Mouse (Mus musculus): ENCODE measurements around the gene Pfn5. TPM values are rescaled to one million over a fixed set of nuclear protein-coding genes. Genes with fewer than 3 reads are reported as not detected.
"Not testable (repeated sequence)": the region's sequence is repeated elsewhere in the genome, so short reads cannot be mapped to it uniquely, and the experiment has no call there.

The Pfn5 gene
- total RNA-seq (2021), result not detected
- long read RNA-seq, experiment 1, result 0 reads
- long read RNA-seq, experiment 2, result 0 reads

- TF ChIP-seq CTCF (conservative IDR thresholded peaks at IDR 0.05), result no peak
Observed at GRCm38 (mm10) chrX:95557887-95558286, at the start of gene Pfn5, which contains the start of gene Asb12. TSS of gene Pfn5 (plus strand) at chrX:95558104. TSS of gene Asb12 (minus strand) at chrX:95557987.

GRCm38 (mm10) chrX:95523883-95524282 is 34.0 kb upstream of the Pfn5 start:
- DNase-seq (ENCODE audit: low spot score in 2 of 2), result no peak
- Histone ChIP-seq H3K27ac (no peak overlapping the region), H3K4me3 (no peak overlapping the region)
- TF ChIP-seq CTCF (conservative IDR thresholded peaks at IDR 0.05), result no peak

More at GRCm38 (mm10) chrX:95557887-95558286, at the start of gene Pfn5, which contains the start of gene Asb12:
- DNase-seq (ENCODE audit: low spot score in 2 of 2), result no peak
- H3K27ac ChIP-seq, result no peak within 1 kb of the TSS
- H3K4me3 ChIP-seq, result no peak within 1 kb of the TSS

- no peak for TF ChIP-seq CTCF (conservative IDR thresholded peaks at IDR 0.05)
- Histone ChIP-seq H3K27ac (no peak overlapping the region), H3K4me3 (no peak overlapping the region)
- DNase-seq (ENCODE audit: low spot score in 2 of 2), result no peak
Observed at GRCm38 (mm10) chrX:95525166-95525565, 32.7 kb upstream of the Pfn5 start.

- not testable (repeated sequence) for H3K4me3 ChIP-seq; H3K27ac ChIP-seq; DNase-seq (ENCODE audit: low spot score in 2 of 2)
Observed at GRCm38 (mm10) chrX:95535493-95535892, 22.4 kb upstream of the Pfn5 start.

- Histone ChIP-seq H3K4me3 (no peak overlapping the region), H3K27ac (no peak overlapping the region)
- no peak for DNase-seq (ENCODE audit: low spot score in 2 of 2)
- no peak for TF ChIP-seq CTCF (conservative IDR thresholded peaks at IDR 0.05)
Observed at GRCm38 (mm10) chrX:95554321-95554720, 3.6 kb upstream of the Pfn5 start.

- no peak for DNase-seq (ENCODE audit: low spot score in 2 of 2)
- H3K27ac ChIP-seq, result no peak overlapping the region
- TF ChIP-seq CTCF (conservative IDR thresholded peaks at IDR 0.05), result no peak
- H3K4me3 ChIP-seq, result no peak overlapping the region
Observed at GRCm38 (mm10) chrX:95600609-95601008, 42.7 kb downstream of the Pfn5 start.

Other genes starting within 250 kb of the Pfn5 start
- 1 to 10 TPM; 5.2 to 5.5 TPM for gene Amer1, start 113.2 kb upstream of the Pfn5 start, total RNA-seq (2021)
- not detected for gene Asb12, start 117 bp upstream of the Pfn5 start, total RNA-seq (2021)
- 10 to 100 TPM; 18.9 to 22.2 TPM for gene Zc4h2, start 100.4 kb downstream of the Pfn5 start, total RNA-seq (2021)
- gene Zc3h12b, start 153.6 kb downstream of the Pfn5 start, total RNA-seq (2021), result 10 to 100 TPM; 39.1 to 41.4 TPM